Mouse (Mus musculus) embryonic fibroblast, embryonic 13.5 days (primary cell): ENCODE data around the gene Upk3a. TPM values are rescaled to one million over a fixed set of nuclear protein-coding genes. Genes with fewer than 3 reads are reported as not detected.

ENCODE experiments used
- H3K27ac ChIP-seq: 2 replicates; pipeline ENCODE4 v1.5.1; 2012; ENCODE audit warnings: low read length, control low read depth, inconsistent platforms; ENCODE audit not compliant: insufficient read depth
- H3K4me1 ChIP-seq: 2 replicates; pipeline ENCODE4 v1.6.1; 2011; ENCODE audit warnings: low read length; ENCODE audit not compliant: control insufficient read depth, insufficient read depth
- H3K4me3 ChIP-seq: 2 replicates; pipeline ENCODE4 v1.5.1; 2011; ENCODE audit warnings: mild to moderate bottlenecking, control low read depth, low read length; ENCODE audit not compliant: insufficient read depth
- CTCF ChIP-seq: IDR thresholded peaks from 2 replicates; pipeline ENCODE4 v1.5.1; 2011; ENCODE audit warnings: mild to moderate bottlenecking, control low read depth, low read length, moderate library complexity, borderline replicate concordance; ENCODE audit not compliant: insufficient read depth
- POLR2A ChIP-seq: IDR thresholded peaks from 2 replicates; pipeline ENCODE4 v1.6.1; 2011; ENCODE audit warnings: low read depth, mild to moderate bottlenecking, control low read depth, low read length, moderate library complexity
- polyA plus RNA-seq: library from polyadenylated mRNA; stranded (reverse); fragments of >200 nt; gene quantifications from 2 replicates; pipeline ENCODE4 v1.2.4, GENCODE M21; 2011; ENCODE audit warnings: low read depth; ENCODE audit not compliant: missing spikeins, insufficient read length

Upk3a gene
- polyA plus RNA-seq, 1 experiment, result not detected

DNA sequence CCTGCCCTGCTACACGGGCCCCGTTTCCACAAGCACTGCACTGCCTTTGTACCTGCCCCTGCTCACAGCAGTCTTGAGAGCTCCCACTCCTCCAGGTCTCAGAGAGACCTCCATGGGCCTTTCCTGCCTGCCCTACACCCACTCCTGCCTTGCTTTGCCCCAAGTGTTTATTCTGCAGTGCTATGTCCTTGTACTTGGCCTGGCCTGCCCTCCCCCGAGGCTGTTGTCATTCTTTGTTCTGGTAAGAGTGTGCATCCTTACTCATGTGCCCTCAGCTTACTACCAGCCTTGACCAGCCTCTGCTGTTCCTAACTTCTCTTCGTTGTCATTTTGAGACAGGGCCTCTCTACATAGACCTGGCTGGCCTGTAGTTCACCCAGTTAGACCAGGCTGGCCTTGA lies 30.9 kb downstream of the Upk3a start:
- H3K27ac ChIP-seq, result no peak overlapping the region
- no peak overlapping the region for H3K4me3 ChIP-seq
- H3K4me1 ChIP-seq, result peaks cover under 1% of the 10 kb centered on the region; the same call in 1 of the 2 replicates
- TF ChIP-seq POLR2A (no peak), CTCF (no peak)

DNA sequence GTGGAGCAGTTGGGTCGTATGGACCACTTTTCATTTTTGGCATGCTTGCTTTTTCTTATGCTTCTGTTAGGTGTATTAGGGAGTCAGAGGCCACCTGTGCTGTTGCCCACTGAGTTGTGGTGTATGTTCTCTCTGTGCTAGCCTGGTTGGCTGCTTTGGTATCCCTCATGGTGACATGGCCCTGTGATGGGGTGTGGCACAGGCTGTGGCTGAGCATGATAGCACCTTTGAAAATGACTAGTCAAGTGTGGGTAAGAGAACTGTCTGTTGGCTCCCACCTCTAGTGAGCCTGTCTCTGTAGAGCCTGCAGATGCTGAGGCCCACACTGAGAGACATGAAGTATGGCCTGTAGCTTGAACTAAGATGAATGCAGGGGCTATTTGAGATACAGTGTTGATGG lies 32.8 kb downstream of the Upk3a start:
- no peak overlapping the region for H3K4me3 ChIP-seq
- no peak for TF ChIP-seq CTCF
- TF ChIP-seq POLR2A, result no peak
- no peak overlapping the region for H3K27ac ChIP-seq
- no peaks in the 10 kb centered on the region for H3K4me1 ChIP-seq

GRCm38 (mm10) chr15:85054098-85054497 lies 37.2 kb downstream of the Upk3a start:
- no peak overlapping the region for H3K4me3 ChIP-seq
- TF ChIP-seq POLR2A (no peak), CTCF (no peak)
- H3K4me1 ChIP-seq, result no peaks in the 10 kb centered on the region
- H3K27ac ChIP-seq, result no peak overlapping the region

- TF ChIP-seq CTCF (no peak), POLR2A (no peak)
- Histone ChIP-seq H3K27ac (no peak overlapping the region), H3K4me1 (no peaks in the 10 kb centered on the region), H3K4me3 (no peak overlapping the region)
Observed at GRCm38 (mm10) chr15:85055186-85055585, 38.2 kb downstream of the Upk3a start.

DNA sequence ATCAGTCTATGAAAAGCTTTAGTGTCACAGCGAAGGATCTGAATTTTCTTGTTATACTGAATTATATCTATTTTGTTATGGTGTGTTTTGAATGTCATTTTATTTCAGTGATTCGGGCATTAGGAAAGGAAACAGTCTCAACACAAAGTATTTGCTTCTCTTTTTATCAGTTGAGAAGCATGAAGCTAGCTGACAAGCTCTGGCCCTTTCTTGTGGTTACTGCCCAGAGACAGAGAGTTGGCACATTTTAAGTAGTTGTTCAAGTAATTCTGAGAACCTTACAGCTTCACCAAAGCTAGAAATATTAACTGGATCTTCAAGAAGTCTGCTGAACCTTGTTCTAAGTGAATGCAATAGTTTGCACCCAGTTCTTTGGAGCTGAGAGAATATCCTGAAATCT lies 46.5 kb downstream of the Upk3a start:
- H3K4me3 ChIP-seq, result no peak overlapping the region
- H3K4me1 ChIP-seq, result no peaks in the 10 kb centered on the region
- H3K27ac ChIP-seq, result no peak overlapping the region
- TF ChIP-seq CTCF, result no peak
- TF ChIP-seq POLR2A, result no peak

- no peaks in the 10 kb centered on the region for H3K4me1 ChIP-seq
- TF ChIP-seq CTCF (no peak), POLR2A (no peak)
- H3K27ac ChIP-seq, result no peak overlapping the region
- H3K4me3 ChIP-seq, result no peak overlapping the region
Observed at GRCm38 (mm10) chr15:85070561-85070960, 53.6 kb downstream of the Upk3a start.

Other genes with a start within 250 kb of the Upk3a start
- gene Phf21b, start 161.1 kb upstream of the Upk3a start, polyA plus RNA-seq, result 0.90 TPM in 1 of 2 replicates, not detected in the other
- 0.07 and 0.28 TPM in 2 replicates for gene Gm29666, start 97.1 kb upstream of the Upk3a start, polyA plus RNA-seq
- gene Nup50, start 93.7 kb upstream of the Upk3a start, polyA plus RNA-seq, result 45.7 and 47.9 TPM in 2 replicates
- 23.5 and 35.8 TPM in 2 replicates for gene 5031439G07Rik, start 28.6 kb upstream of the Upk3a start, polyA plus RNA-seq
- gene Fam118a, start 11.8 kb downstream of the Upk3a start, polyA plus RNA-seq, result 21.1 and 28.6 TPM in 2 replicates
- 0.18 and 0.53 TPM in 2 replicates for gene Smc1b, start 114.8 kb downstream of the Upk3a start, polyA plus RNA-seq
- 0.49 TPM in 1 of 2 replicates, not detected in the other for gene Ribc2, start 114.9 kb downstream of the Upk3a start, polyA plus RNA-seq
- 46.2 and 92.8 TPM in 2 replicates for gene Fbln1, start 188.8 kb downstream of the Upk3a start, polyA plus RNA-seq